Mouse (Mus musculus) right cerebral cortex, postnatal 10 days (tissue): Measurements from ENCODE around the gene Olah.
"Not testable (repeated sequence)": the region's sequence is repeated elsewhere in the genome, so short reads cannot be mapped to it uniquely, and the experiment has no call there.

Source experiments
- DNase-seq, 2 experiments: peaks; one replicate each; pipeline ENCODE4 v3.0.0; 2021; ENCODE audit warnings: low spot score in 2 of 2

The Olah gene

DNA sequence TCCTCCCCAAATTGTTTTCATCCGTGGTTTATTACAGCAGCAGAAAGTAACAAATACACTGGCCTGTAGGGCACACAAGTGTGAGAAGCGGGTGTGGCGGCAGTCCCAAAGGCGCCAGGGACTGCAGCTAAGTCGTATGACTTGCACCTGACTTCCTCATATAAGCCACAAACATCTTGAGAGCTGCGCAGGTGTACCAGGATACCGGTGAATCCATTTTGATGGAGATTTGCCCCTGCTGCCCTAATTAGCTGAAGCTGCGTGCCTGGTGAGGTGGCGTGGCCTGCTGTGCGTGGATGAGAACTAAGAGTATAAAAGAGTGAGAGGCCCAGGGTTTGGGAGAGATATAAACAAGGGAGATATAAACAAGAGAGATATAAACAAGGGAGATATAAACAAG is at the start of gene Olah:
Gene Olah (minus strand): TSS at position 101 of the 400 bp plus-strand sequence.
- not testable (repeated sequence) for DNase-seq

DNA sequence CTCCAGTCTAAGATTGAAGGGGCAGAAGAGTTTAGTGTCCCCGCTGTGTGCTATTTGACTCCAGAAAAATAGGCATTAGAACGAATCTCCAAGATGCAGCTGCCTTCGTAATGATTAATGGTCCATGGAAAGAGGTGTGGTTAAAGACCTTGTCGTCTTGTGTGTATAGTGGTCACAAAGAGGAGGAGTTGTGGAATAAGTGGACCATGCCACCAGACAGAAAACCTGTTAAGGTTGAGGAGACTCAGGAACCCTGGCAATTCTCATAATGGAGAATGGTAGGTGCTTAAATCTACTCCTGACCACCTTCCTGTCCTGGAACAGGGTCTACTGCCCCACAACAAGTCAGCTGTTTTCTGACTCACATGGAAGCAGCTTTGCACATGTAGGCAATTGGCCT is 49.0 kb upstream of the Olah start:
- DNase-seq = no peak

DNA sequence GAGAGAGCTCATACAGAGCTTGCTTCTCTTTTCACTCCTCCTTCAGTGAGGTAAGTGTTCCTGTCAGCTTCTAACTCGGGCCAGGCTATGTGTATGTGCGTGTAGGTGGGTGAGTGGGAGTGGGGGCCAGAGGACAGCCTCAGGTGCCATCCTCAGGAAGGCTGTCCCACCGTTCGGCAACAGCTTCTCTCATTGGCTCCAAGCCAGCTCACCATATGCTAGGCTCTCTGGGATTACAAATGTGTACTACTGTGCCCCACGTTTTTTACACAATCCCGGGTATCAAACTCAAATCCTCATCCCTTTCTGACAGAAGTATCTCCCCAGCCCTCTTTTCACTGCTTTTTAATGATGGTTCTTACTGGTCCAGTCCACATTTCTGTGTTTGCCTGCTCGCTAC is 47.2 kb upstream of the Olah start:
- DNase-seq = no peak

DNA sequence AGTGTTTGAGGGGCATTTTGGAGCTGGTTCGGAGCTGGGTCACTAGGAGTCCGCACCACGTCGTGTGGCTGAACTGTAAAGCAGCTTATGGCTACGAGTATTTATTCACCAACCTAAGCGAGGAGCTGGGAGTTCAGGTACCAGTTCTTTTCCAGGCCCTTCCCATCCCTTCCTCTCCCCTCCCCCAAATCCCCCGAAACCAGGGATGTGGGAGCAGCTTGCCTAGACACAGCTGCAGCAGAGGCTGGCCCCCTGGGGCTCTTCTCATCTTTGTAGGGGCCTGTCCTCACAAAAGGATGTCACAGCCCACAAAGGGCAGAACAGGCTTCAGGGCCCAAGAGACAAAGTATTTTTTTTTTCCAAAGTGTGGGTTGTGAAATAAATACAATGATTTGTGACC is 40.9 kb upstream of the Olah start:
- no peak for DNase-seq

DNA sequence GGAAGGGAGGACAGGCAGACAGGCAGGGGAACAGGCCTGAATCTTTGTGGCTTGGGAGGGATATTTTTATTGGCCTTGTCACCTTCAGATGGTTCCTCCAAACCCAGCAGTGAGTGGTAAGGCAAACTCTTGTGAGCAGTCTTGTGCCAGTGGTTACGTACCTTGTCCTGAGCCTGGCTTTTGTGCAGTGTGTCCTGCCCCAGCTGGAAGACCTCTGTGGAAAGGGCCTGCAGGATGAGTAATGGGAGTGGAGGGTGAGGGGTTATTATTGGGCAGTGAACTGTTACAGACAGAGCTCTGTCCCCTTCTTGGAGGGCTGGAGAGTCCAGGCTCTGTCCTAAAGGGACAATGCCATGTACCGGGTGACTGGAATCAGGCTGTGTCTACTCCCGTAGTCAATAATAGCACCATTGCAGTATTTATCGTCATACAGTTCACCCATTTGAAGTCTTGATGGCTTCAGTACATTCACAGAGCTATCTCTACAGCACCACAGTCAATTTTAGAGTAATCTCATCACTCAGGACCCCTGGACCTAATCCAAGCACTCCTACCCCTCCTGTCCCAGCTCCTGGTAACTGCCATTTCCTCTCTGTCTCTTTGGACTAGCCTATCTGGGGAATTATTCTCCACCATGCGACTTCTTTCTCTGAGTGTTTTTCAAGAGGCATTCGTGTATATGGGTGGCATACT is 38.5 kb upstream of the Olah start:
- no peak for DNase-seq

DNA sequence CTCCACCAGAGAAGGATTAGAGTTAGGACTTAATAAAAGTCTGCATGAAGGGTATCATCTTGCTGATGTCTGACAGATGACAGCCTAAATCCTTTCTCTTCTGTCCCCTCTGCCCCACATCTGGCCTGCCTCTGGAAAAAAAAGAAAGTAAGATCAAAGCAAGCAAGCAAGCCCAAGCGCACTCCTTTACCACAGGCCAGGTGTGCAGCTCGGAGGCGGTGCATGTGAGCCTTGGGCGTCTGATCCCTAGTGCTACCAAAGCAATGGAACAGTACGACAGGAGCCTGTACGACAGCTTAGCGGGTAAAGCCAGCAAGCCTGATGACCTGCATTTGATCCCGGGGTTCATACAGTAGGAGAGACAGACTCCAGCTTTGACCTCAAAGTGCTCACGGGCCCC is 33.9 kb upstream of the Olah start:
- DNase-seq = no peak

DNA sequence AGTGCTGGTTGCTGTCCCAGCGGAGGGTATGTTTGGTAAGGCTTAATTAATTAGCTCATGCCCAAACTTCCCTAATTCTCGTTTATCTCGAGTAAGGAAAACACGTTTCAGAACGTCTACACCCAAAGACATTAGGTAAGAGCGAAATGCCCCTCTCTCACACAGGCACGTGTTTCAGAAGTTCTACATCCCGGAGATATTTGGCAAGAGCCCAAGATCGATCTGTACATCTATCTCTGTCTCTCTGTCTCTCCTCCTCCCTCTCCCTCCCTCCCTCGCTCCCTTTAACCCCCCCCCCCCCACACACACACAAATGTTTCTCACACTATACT is 27.5 kb upstream of the Olah start:
- no peak for DNase-seq

DNA sequence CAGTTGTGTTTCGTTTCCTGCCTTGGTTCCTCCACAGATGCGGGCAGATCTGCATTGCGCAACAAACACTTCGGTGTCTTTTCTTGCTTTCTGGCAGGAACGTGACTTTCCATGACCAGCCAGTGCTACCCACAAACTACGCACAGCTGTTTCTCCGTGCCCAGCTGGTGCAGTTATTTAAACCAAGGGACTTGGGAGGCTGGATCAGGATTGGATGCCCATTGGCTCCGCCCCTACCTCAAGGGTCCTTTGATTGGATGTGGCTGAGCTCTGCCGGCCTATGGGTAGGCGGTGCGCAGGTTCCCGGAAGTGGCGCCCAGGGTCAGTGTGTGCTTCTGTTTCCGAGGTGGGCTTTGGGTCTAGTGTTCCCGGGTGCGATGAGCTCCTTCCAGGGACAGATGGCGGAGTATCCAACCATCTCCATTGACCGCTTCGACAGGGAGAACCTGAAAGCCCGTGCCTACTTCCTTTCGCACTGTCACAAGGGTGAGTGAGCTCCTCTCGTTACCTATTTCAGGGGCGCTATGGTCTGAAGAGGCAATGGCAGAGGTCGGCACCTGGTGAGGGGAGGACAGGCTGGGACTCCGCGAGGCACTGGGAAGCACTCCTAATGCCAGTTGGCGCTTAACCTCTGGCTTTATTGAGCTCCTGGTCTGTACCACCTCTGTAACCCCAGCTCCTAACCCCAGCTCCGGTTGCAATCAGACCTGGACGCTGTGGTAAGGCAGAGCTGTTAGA is 27.0 kb upstream of the Olah start, which contains the start of gene Dclre1c:
Gene Dclre1c (plus strand): TSS at position 291 of the 738 bp plus-strand sequence.
- DNase-seq = peak; percentile 95 to 96

DNA sequence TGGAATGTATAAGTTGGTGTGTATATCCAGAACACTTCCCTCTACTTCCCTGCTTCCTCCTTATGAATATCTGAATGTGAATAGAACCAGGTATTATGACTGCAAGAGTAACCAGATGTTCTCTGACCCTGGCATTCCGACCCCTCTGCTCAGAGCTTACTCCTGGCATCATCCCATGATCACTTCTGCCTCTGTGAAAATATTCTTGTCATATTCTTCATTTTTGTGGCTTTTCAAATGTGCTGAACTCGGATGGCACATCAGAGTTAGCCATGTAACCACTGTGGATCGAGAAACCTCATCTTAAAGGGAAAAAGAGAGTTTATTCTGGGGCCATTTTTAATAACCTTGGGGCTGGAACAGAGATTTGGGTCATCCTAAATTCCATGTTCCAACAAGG is 25.5 kb upstream of the Olah start, which contains the start of gene Meig1:
Gene Meig1 (minus strand): TSS at position 101 of the 400 bp plus-strand sequence.
- no peak for DNase-seq

DNA sequence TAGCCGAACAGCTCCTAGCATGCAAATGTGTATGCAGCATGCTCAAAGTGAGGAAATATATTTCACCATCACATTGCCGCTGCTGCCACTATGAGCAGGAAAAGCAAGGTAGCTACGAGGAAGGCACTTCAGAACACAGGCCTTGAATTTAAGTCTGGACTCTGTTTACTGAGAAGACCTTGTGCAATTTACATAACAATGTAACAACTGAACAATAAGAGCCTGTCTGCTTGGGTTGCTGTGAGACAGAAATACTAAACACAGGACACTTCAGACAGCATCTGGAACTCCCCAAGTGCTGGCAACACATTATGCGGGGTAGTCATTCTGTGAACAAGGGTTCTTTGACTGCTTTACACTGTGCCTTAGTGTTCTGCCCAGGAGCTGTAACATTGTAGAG is 23.1 kb upstream of the Olah start:
- peak in 1 of 2 experiments; percentile 47 for DNase-seq

DNA sequence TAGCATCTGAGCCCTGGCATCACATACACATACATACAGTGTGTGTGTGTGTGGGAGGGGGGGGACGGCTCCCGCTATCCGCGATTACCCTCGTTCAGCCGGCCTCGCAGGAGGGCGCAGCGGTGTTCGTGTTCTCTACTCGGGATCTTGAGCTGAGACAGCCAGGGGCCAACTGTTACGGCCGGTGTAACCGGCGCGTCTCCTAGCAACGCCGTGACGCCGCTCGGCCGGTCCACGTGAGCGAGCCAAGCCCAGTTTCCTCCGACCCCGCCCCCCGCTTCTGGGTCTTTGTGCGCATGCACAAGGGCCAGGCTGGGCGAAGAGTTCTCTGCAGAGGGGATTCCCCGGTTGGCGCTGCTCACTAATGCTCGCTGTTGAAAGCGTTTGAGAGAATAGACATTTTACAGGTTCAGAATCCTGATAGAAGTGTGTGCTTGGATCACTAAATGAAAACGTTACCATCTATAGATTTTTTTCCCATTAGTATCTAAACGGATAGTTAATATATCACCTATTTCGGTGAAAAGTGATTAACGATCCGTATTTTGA is 21.9 kb upstream of the Olah start:
- peak; percentile 97 for DNase-seq

DNA sequence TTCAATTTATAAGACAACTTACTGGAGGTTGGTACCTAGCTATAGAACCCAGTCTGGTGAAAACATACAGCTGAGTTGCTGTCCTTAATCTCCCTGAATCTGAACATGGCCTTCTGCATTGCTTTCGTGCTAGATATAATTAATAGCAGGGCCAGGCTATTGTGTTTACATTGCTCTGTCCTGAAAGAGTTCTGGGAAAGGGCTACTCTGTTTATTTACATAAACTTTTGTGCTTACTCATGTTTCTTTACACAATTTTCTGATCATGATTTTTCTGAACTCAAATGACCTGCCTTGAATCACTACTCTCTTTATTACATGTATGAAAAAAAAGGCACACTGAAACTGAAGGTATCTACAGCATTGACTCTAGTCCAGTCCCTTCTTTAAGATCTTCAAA is 18.7 kb upstream of the Olah start:
- DNase-seq = no peak

DNA sequence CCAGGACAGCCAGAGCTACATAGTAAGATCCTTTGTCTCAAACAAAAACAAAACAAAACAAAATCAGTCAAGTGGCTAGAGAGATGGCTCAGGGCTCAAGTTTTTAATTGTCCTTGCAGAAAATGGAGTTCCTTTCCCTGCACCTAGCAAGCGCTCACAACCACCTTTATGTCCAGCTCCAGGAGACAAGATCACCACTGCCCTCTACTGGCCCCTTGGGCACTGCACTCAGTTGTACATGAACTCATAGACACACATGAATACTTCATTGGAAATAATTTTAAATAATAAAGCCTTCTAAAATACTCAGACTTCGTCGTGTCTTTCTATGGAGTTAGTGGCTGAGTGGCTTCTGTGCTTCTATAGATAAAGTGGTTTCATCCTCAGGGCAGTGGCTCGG is 17.2 kb upstream of the Olah start:
- DNase-seq = peak; percentile 73 to 78

DNA sequence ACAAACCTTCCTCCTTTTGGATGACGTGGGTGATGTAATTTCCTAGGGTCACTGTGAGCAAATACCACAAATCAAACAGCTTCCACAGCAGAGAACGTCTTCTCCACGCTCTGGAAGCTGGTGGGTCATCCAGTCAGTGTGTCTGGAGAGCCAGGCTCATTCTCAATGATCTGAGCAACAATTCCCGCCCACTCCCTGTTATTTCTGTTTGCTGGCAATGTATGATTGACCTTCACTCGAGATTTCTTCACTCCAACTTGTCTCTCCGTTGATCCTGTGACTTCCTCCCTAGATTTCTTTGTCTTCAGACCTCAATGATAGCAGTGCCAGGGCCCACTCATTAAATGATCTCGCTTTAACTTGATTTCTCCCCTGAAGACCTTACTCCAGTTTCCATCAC is 10.7 kb upstream of the Olah start:
- no peak for DNase-seq

DNA sequence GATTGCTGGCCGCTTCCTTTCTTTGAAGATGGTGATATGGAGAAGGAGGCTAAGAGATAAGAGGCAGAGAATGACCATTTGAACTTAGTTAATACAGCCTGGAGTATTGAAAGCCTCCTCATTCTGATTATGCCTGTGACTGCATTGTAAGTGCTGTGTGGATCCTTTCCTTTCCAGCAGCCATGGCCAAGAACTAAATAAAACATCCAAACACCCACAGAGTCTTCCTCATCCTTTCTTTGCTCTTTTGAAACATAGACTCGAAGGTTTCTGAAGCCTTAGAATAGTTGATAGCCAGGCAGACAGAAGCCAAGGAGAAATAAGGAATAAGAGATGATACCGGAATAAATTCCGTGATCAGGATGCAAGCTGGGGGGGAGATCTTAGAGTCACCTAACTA is 9.0 kb upstream of the Olah start:
- no peak for DNase-seq

DNA sequence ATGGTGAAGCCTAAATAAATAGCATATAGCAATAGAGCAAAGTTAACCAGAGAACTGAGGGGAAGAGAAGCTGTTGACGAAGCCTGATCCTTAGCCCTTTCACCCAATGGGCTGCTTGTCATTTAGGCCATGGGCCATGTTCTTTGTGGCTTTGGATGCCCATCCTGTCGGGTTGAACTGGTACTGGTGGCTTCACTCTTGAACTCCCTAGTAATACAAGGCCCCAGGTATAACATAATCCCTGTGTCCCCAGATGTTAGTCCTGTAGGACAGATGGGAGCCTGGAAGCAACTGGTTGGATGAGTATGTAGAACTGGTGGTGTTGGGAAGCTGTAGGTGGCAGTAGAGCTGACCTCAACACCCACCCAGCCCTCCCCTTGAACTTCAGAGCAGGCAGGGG is 5.1 kb downstream of the Olah start:
- no peak for DNase-seq

DNA sequence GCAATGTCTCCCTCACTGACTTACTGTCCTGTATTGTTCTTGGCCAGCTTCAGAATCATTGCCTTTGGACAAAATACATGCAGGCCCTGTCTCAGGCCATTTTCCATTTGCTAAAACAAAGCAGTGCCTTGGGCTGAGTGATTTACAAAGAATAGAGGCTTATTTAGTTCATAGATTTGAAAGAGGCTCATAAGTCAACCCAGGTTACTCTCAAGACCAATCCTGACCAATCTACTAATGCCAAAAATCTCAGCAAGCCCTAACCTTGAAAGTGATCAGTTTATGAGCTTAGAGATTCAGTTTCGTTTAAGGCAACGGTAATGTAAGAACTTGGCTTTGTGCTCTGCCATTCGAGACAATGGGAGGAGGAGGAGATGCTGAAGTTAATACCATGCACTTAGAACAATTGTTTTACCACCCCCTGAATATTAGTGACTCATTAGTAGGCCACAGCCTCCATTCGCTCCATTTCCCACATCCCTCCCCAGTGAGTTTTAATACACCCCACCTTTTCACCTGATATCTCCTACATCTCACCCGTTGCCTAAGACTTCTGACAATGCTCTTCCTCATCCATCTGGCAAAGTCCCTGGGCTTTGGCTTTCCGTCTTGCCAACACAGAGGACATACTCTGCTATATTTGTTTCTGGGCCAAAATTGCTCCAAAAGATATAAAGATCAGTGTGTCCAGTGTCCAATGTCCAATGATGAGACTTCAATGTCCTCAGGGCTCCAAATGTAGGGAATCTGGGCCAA is 9.7 kb downstream of the Olah start:
- no peak for DNase-seq

DNA sequence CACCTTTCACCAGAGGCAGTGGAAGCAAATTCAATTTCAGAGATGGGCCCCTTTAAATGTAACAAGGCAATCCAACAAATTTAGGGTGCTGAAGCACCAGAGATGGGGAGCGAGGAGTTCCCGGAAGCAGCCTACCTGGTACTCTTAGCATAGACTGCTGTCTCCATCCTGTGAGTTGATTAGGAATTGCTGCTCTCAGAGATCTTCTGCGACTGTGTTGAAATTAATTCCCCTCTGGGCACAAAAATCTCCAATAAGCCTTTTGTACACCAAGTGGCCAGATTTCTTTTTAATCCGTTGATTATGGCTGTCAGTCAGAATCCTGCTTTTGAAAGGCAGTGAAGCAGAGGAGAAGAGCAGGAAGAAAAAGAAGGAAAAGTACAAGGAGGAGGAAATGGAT is 31.9 kb downstream of the Olah start:
- DNase-seq = no peak

DNA sequence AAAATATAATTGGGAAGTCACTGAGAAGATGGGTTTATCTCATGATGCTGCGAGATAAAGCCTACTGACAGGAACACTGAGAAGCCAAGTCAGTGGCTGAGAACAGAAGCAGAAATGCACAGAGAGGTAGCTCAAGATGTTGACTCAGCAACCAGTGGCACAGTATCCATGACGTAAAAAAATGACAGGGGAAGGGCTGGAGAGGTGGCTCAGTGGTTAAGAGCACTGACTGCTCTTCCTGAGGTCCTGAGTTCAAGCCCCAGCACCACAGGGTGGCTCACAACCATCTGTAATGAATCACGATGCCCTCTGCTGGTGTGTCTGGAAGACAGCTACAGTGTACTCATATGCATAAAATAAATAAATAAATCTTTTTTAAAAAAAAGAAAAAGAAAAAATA is 35.9 kb downstream of the Olah start:
- DNase-seq = no peak

DNA sequence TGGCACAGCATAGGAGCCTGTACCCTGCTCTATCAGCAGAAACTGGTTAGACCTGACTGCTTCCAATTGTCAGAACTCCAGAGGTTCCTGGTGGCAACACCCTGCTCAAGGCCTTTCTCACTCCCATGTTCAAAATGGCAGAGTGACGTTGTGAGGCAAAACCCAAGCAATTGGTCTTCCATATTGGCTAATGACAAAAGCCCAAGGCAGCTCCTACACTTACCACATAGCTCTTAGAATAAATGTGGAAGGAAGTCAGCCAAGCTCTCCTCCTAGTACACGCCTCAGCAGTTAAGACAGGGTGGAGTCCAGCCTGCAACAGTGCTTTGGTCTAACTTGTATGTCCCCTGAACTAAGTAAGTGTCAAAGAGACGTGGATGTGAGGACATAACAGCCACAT is 39.1 kb downstream of the Olah start:
- DNase-seq = no peak

DNA sequence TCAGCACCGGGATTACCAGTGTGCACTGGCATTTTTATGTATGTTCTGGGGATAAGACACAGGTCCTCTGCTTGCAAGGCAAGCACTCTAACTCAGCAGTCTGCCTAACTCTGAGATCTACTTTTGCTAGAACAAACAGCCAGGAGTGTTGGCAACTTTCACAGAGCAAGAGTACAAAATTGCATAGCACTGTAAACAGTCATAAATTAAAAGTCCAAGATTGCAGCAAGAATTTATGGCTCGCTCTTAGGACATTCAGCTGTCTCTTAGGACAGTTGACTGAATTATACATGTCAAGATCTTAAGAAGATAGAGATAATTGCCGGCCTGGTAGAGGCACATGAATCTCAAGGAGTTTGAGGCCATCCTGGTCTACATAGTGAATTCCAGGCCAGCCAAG is 40.7 kb downstream of the Olah start:
- DNase-seq = no peak

DNA sequence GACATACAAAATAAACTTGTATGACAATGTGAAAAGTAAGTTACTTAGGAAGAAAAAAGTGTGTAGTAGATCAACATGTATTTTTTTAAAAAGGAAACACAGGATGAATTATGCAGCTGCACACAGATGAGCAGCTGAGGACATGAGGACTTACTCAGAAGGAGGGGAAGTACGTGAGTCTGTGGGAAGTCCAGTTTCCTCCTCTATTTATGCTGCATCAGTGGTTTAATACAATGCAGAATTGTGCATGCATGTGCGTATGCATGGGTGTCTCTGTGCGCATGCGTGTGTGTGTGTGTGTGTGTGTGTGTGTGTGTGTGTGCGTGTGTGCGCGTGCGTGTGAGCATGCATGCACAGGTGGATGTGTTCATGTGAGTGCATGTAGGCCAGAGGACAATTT is 41.2 kb downstream of the Olah start:
- no peak for DNase-seq

DNA sequence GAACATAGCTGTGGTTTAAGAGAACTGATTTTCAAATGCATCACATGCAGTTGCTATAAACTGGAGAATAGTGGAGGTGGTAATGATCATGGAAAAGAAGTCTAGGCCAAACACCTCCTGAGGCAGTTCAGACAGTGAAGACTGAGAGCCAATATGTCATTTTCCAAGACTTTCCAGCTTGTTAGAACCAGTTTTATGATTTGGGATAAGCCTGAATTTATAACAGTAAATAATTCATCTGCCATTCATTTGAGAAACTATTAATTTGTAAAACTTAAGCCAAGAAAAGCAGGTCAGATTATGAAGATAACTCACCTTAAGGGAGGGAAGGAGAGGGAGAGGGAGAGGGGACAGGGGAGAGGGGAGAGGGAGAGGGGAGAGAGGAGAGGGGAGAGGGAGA is 43.9 kb downstream of the Olah start:
- no peak for DNase-seq
